Mouse (Mus musculus) myocyte (in vitro differentiated cells): ENCODE data around the gene Amt.

Source experiments
- CEBPB ChIP-seq: IDR thresholded peaks from 2 replicates; pipeline ENCODE4 v1.6.1; 2011; ENCODE audit warnings: mild to moderate bottlenecking, moderate library complexity; ENCODE audit not compliant: poor library complexity, insufficient read depth, severe bottlenecking
- MAX ChIP-seq: IDR thresholded peaks from one replicate; pipeline ENCODE4 v1.6.1; 2011; ENCODE audit warnings: low read depth, mild to moderate bottlenecking, control low read depth
- MYOD1 ChIP-seq, 3 experiments: IDR thresholded peaks; one replicate each; pipeline ENCODE4 v1.6.1; 2011; ENCODE audit warnings: control low read depth in 2 of 3, low read depth in 2 of 3, mild to moderate bottlenecking in 2 of 3, moderate library complexity in 1 of 3; ENCODE audit not compliant: insufficient read length in 2 of 3, control insufficient read depth in 1 of 3
- MYOG ChIP-seq, 3 experiments: IDR thresholded peaks; one replicate each; pipeline ENCODE4 v1.6.1; 2011; ENCODE audit warnings: control low read depth in 2 of 3, low read depth in 2 of 3, mild to moderate bottlenecking in 2 of 3; ENCODE audit not compliant: insufficient read length in 2 of 3, control insufficient read depth in 1 of 3, insufficient read depth in 1 of 3
- POLR2A ChIP-seq: IDR thresholded peaks from one replicate; pipeline ENCODE4 v1.6.1; 2011; ENCODE audit warnings: low read depth, mild to moderate bottlenecking, control low read depth, moderate library complexity; ENCODE audit not compliant: insufficient read length
- POLR2AphosphoS2 ChIP-seq: IDR thresholded peaks from one replicate; pipeline ENCODE4 v1.6.1; 2011; ENCODE audit warnings: low read depth, control low read depth; ENCODE audit not compliant: insufficient read length
- USF1 ChIP-seq: IDR thresholded peaks from one replicate; pipeline ENCODE4 v1.6.1; 2011; ENCODE audit warnings: low read depth, mild to moderate bottlenecking, control low read depth, moderate library complexity

- TF ChIP-seq MYOG (IDR thresholded peaks at IDR 0.05; ENCODE audit: control insufficient read depth in 1 of 3, insufficient read depth in 1 of 3, insufficient read length in 2 of 3, low read depth in 2 of 3) = no peak
- no peak for TF ChIP-seq POLR2A
- TF ChIP-seq CEBPB = no peak
- no peak for TF ChIP-seq MAX
- no peak for TF ChIP-seq MYOD1 (IDR thresholded peaks at IDR 0.05; ENCODE audit: control insufficient read depth in 1 of 3, insufficient read length in 2 of 3, low read depth in 2 of 3)
- TF ChIP-seq USF1 = no peak
- no peak for TF ChIP-seq POLR2AphosphoS2
Observed at GRCm38 (mm10) chr9:108251877-108252276, 44.8 kb upstream of the Amt start.
